Mouse (Mus musculus) kidney, embryonic 15.5 days (tissue): Measurements from ENCODE around the gene Tlx2. TPM values are rescaled to one million over a fixed set of nuclear protein-coding genes. Genes with fewer than 3 reads are reported as not detected.

Experiments
- ATAC-seq: fragments of 200-750 bp; cut with Nextera tagmentation; replicated peaks from 2 replicates; pipeline ENCODE4 v1.8.0; 2017; ENCODE audit warnings: moderate TSS enrichment; ENCODE audit not compliant: low FRiP score
- H3K27ac ChIP-seq: fragments of 300-500 bp; sonication (generic); 2 replicates; pipeline ENCODE4 v1.5.1; 2015; ENCODE audit warnings: mild to moderate bottlenecking, inconsistent platforms
- H3K27me3 ChIP-seq: fragments of 300-500 bp; sonication (generic); 2 replicates; pipeline ENCODE4 v1.6.1; 2015; ENCODE audit warnings: inconsistent platforms
- H3K36me3 ChIP-seq: fragments of 300-500 bp; sonication (generic); 2 replicates; pipeline ENCODE4 v1.6.1; 2015; ENCODE audit warnings: inconsistent platforms
- H3K4me1 ChIP-seq: fragments of 300-500 bp; sonication (generic); 2 replicates; pipeline ENCODE4 v1.6.1; 2015; ENCODE audit warnings: inconsistent platforms
- H3K4me2 ChIP-seq: fragments of 300-500 bp; sonication (generic); 2 replicates; pipeline ENCODE4 v1.6.1; 2015; ENCODE audit warnings: moderate library complexity, mild to moderate bottlenecking, inconsistent platforms
- H3K4me3 ChIP-seq: fragments of 300-500 bp; sonication (generic); replicated peaks from 2 replicates; pipeline ENCODE4 v1.5.1; 2015; ENCODE audit warnings: mild to moderate bottlenecking, inconsistent platforms
- H3K9ac ChIP-seq: fragments of 300-500 bp; sonication (generic); 2 replicates; pipeline ENCODE4 v1.6.1; 2015; ENCODE audit warnings: mild to moderate bottlenecking, inconsistent platforms
- H3K9me3 ChIP-seq: fragments of 300-500 bp; sonication (generic); replicated peaks from 2 replicates; pipeline ENCODE4 v1.6.1; 2016; ENCODE audit warnings: inconsistent platforms
- WGBS: fragments of 180-500 bp; shearing (Covaris S2); methylation state at CpG from one replicate; pipeline ENCODE4 v1.1.7; 2015; ENCODE audit warnings: mixed read lengths; 5-methylcytosine and 5-hydroxymethylcytosine counted together
- polyA plus RNA-seq: library from polyadenylated mRNA; unstranded; fragments of >200 nt; fragmentation: Nextera tagmentation; extraction: Ambion mirVana; gene quantifications from 2 replicates; pipeline ENCODE4 v1.2.1, GENCODE M21; 2015

Tlx2 gene
- polyA plus RNA-seq, 1 experiment from 2014 or later, result 3.6 TPM

DNA sequence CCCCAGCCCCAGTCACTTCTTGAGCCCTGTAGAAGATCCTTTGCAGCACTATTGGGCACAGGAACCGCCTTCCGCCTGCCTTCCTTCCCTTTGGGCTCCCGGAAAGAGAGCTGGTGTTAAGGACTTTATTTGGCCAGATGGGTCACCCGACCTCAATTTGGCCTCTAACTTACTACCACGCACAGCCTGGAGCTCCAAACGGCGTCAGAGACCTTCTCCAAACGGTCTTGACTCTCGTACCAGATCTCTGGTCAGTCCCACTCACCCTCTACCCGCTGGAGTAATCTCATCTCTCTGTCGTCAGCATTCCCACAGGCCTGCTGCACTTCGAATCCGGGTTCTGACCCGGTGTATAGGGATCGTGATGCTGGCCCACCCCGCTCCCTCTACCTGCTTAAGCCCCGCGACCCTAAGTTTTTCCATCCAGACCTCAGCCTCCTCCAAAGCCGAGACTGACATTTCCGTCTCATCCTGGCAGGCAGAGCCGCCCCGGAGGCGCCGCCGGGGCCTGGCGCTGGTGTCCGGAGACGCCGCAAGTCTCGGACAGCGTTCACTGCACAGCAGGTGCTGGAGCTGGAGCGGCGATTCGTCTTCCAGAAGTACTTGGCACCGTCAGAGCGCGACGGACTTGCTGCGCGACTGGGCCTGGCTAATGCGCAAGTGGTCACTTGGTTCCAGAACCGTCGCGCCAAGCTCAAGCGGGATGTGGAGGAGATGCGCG is 17.3 kb upstream of the Tlx2 start:
- Histone ChIP-seq H3K27ac (no peak overlapping the region), H3K36me3 (peaks cover 2% of the 10 kb centered on the region), H3K27me3 (peaks cover 64% of the 10 kb centered on the region), H3K4me2 (peak overlapping the region; percentile 69), H3K4me1 (peaks cover 70% of the 10 kb centered on the region), H3K9me3 (no peaks in the 10 kb centered on the region), H3K9ac (0 out of 2 replicates have a peak overlapping the region, but pooled peaks have one; percentile 18), H3K4me3 (peak overlapping the region; percentile 39)
- WGBS, result 4% methylated on average over 47 of the region's 47 CpGs
- ATAC-seq, result no peak

- 2% methylated on average over 42 of the region's 42 CpGs for WGBS
- peak within 1 kb of the TSS; percentile 34; the same call in 1 of the 2 replicates for H3K9ac ChIP-seq
- peak within 1 kb of the TSS; percentile 30; the same call in 1 of the 2 replicates for H3K27ac ChIP-seq
- peak within 1 kb of the TSS; percentile 39 for H3K4me3 ChIP-seq
- H3K4me2 ChIP-seq, result peak within 1 kb of the TSS; percentile 69
- H3K9me3 ChIP-seq, result no peaks in the 10 kb centered on the region
- peak; percentile 23 for ATAC-seq
- H3K27me3 ChIP-seq, result peaks cover 66% of the 10 kb centered on the region
- H3K4me1 ChIP-seq, result peaks cover 68% of the 10 kb centered on the region
- H3K36me3 ChIP-seq, result peaks cover 10% of the 10 kb centered on the region
Observed at GRCm38 (mm10) chr6:83086121-83087035, 16.3 kb upstream of the Tlx2 start, which contains the start of gene Lbx2. Gene Lbx2, plus strand, starts transcription at chr6:83086367.

- Histone ChIP-seq H3K4me1 (peaks cover 76% of the 10 kb centered on the region), H3K27ac (peak overlapping the region; percentile 65), H3K4me3 (no peak overlapping the region), H3K27me3 (peaks cover 66% of the 10 kb centered on the region), H3K36me3 (peaks cover 29% of the 10 kb centered on the region), H3K9me3 (no peaks in the 10 kb centered on the region), H3K9ac (no peak overlapping the region), H3K4me2 (peak overlapping the region; percentile 33)
- ATAC-seq, result peak; percentile 49
- 8% methylated on average over 6 of the region's 6 CpGs for WGBS
Observed at GRCm38 (mm10) chr6:83084477-83084876, 14.4 kb upstream of the Tlx2 start.

GRCm38 (mm10) chr6:83083497-83083896 is 13.4 kb upstream of the Tlx2 start:
- peak overlapping the region; percentile 65 for H3K27ac ChIP-seq
- no peak overlapping the region for H3K9ac ChIP-seq
- H3K9me3 ChIP-seq, result no peaks in the 10 kb centered on the region
- H3K4me2 ChIP-seq, result peak overlapping the region; percentile 33; the same call in 1 of the 2 replicates
- peaks cover 79% of the 10 kb centered on the region for H3K4me1 ChIP-seq
- WGBS, result 20% methylated on average over 5 of the region's 5 CpGs
- H3K4me3 ChIP-seq, result no peak overlapping the region
- ATAC-seq, result no peak
- H3K27me3 ChIP-seq, result peaks cover 58% of the 10 kb centered on the region
- H3K36me3 ChIP-seq, result peaks cover 29% of the 10 kb centered on the region

DNA sequence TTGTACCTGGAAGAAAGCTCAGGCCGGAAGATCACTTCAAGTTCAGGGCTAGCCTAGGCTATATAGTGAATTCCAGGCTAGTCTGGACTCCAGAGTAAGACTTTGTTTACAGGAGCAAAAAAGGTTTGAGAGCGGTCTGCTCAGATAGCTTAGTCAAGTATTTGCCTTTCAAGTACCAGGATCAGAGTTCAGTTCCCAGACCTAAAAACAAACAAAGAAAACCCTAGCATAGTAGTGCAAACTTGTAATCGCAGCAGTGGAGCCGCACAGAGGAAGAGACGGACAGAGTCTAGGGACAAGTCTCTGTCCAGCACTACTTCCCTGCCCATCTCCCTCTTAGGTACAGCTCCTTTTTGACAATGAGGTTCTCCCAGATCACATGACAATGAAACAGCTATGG is 10.1 kb upstream of the Tlx2 start:
- Histone ChIP-seq H3K4me2 (no peak overlapping the region), H3K36me3 (peaks cover 29% of the 10 kb centered on the region), H3K27me3 (peaks cover 47% of the 10 kb centered on the region), H3K27ac (no peak overlapping the region), H3K9me3 (no peaks in the 10 kb centered on the region), H3K4me1 (peaks cover 52% of the 10 kb centered on the region), H3K9ac (no peak overlapping the region), H3K4me3 (no peak overlapping the region)
- 95% methylated on average over 5 of the region's 5 CpGs for WGBS
- ATAC-seq, result no peak

DNA sequence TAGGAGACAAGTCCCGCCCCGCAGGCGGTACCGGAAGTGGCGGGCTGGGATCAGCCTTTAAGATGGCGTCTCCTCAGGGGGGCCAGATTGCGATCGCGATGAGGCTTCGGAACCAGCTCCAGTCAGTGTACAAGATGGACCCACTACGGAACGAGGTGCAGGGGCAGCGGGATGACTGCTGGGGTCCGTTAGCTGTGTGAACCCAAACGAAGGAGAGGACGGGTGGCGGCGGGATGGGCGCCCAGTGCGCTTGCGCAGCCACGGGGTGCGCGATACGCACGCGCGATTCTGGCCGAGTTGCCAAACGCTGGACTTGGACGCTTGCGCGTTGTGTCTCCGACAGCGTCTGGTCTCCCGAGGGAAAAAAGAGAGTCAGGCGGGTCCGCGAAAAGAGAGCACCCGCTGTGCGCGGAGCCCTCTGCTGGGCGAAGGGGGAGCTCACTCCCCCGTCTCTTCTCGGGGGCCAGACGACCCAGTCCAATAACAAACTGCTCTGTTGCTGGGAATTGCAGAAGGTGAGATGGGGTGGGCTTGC is 8.3 kb upstream of the Tlx2 start:
- H3K4me1 ChIP-seq, result peaks cover 34% of the 10 kb centered on the region

DNA sequence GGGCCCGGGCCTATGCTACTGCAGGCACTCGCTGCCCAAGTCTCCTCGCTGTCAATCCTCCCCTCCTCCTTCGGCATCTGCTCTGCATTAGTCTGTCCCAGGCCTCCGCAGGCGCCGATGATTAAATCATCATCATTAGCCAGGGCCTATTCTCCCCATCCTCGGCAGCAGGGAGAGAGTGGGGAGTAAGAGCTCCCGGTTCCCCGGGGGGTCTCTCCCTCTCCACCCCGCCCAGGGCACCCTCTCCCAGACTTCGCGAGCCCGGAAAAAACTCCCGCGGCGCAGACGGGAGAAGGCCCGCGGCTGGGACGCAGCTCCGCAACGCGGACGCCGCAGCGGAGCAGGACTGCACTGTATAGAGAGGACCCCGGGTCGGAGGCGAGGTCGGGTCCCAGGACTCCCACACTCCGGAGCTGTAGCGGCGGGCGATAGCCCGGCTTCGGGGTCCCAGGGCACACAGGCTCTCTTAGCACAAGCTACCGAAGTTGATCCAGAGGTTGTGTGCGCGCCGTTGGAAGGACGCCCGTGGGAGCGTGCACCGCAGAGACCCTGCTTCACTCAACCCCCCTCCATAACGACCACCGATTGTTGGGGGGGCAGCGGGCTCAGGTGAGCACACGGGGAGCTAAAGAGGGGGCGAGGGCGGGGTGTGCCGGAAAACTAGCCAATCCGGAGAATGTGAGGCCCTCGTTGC is 7.7 kb upstream of the Tlx2 start, which contains the start of gene Pcgf1:
Pcgf1 (plus strand) TSS at position 240 of the 694 bp plus-strand sequence.
- Histone ChIP-seq H3K27ac (peak within 1 kb of the TSS; percentile 92), H3K9me3 (no peaks in the 10 kb centered on the region), H3K36me3 (peaks cover 29% of the 10 kb centered on the region), H3K9ac (peak within 1 kb of the TSS; percentile 77), H3K4me2 (peak within 1 kb of the TSS; percentile 98), H3K27me3 (peaks cover 48% of the 10 kb centered on the region), H3K4me1 (peaks cover 28% of the 10 kb centered on the region), H3K4me3 (peak within 1 kb of the TSS; percentile 68)
- ATAC-seq, result peak; percentile 76
- under 1% methylated on average over 53 of the region's 54 CpGs for WGBS

More for the DNA sequence above, 8.3 kb upstream of the Tlx2 start:
- ATAC-seq, result peak; percentile 92
- Histone ChIP-seq H3K36me3 (peaks cover 29% of the 10 kb centered on the region), H3K27ac (peak overlapping the region; percentile 92), H3K4me3 (peak overlapping the region; percentile 68), H3K9me3 (no peaks in the 10 kb centered on the region), H3K27me3 (peaks cover 48% of the 10 kb centered on the region), H3K9ac (peak overlapping the region; percentile 77), H3K4me2 (peak overlapping the region; percentile 98)
- WGBS, result under 1% methylated on average over 46 of the region's 46 CpGs

- H3K4me2 ChIP-seq, result no peak overlapping the region
- H3K4me1 ChIP-seq, result peaks cover 36% of the 10 kb centered on the region
- no peak overlapping the region for H3K9ac ChIP-seq
- H3K4me3 ChIP-seq, result no peak overlapping the region
- WGBS, result 30% methylated on average over 2 of the region's 2 CpGs
- H3K27ac ChIP-seq, result no peak overlapping the region
- H3K9me3 ChIP-seq, result no peaks in the 10 kb centered on the region
- H3K36me3 ChIP-seq, result peaks cover 4% of the 10 kb centered on the region
- ATAC-seq, result no peak
- peaks cover 72% of the 10 kb centered on the region for H3K27me3 ChIP-seq
Observed at GRCm38 (mm10) chr6:83074979-83075378, 4.9 kb upstream of the Tlx2 start.

GRCm38 (mm10) chr6:83071220-83071619 is 1.1 kb upstream of the Tlx2 start:
- Histone ChIP-seq H3K36me3 (no peaks in the 10 kb centered on the region), H3K4me1 (peaks cover 33% of the 10 kb centered on the region), H3K27ac (0 out of 2 replicates have a peak overlapping the region, but pooled peaks have one; percentile 4), H3K4me3 (peak overlapping the region; percentile 41), H3K9me3 (no peaks in the 10 kb centered on the region), H3K4me2 (peak overlapping the region; percentile 62), H3K27me3 (peaks cover 99% of the 10 kb centered on the region), H3K9ac (no peak overlapping the region)
- ATAC-seq, result peak; percentile 23; the same call in 1 of the 2 replicates
- WGBS, result 2% methylated on average over 24 of the region's 24 CpGs

GRCm38 (mm10) chr6:83070311-83071219 is 472 bp upstream of the Tlx2 start:
- Histone ChIP-seq H3K4me2 (peak overlapping the region; percentile 62), H3K4me1 (peaks cover 33% of the 10 kb centered on the region), H3K27me3 (peaks cover 99% of the 10 kb centered on the region), H3K9me3 (no peaks in the 10 kb centered on the region), H3K4me3 (peak overlapping the region; percentile 41), H3K27ac (no peak overlapping the region), H3K9ac (no peak overlapping the region), H3K36me3 (no peaks in the 10 kb centered on the region)
- peak; percentile 37; the same call in 1 of the 2 replicates for ATAC-seq
- under 1% methylated on average over 58 of the region's 58 CpGs for WGBS
